Mouse (Mus musculus) intestine, embryonic 15.5 days (tissue): ENCODE measurements around the gene Ccl12. TPM values are rescaled to one million over a fixed set of nuclear protein-coding genes. Genes with fewer than 3 reads are reported as not detected.

Source experiments
- ATAC-seq: fragments of 200-750 bp; cut with Nextera tagmentation; 2 replicates; pipeline ENCODE4 v1.8.0; 2017; ENCODE audit warnings: moderate TSS enrichment, moderate library complexity
- H3K27ac ChIP-seq: fragments of 300-500 bp; sonication (generic); 2 replicates; pipeline ENCODE4 v1.5.1; 2015; ENCODE audit warnings: mild to moderate bottlenecking, inconsistent platforms
- H3K27me3 ChIP-seq: fragments of 300-500 bp; sonication (generic); replicated peaks from 2 replicates; pipeline ENCODE4 v1.6.1; 2015; ENCODE audit warnings: inconsistent platforms
- H3K36me3 ChIP-seq: fragments of 300-500 bp; sonication (generic); 2 replicates; pipeline ENCODE4 v1.6.1; 2015; ENCODE audit warnings: inconsistent platforms
- H3K4me1 ChIP-seq: fragments of 300-500 bp; sonication (generic); replicated peaks from 2 replicates; pipeline ENCODE4 v1.6.1; 2015; ENCODE audit warnings: inconsistent platforms
- H3K4me2 ChIP-seq: fragments of 300-500 bp; sonication (generic); replicated peaks from 2 replicates; pipeline ENCODE4 v1.6.1; 2015; ENCODE audit warnings: mild to moderate bottlenecking, inconsistent platforms
- H3K4me3 ChIP-seq: fragments of 300-500 bp; sonication (generic); replicated peaks from 2 replicates; pipeline ENCODE4 v1.5.1; 2015; ENCODE audit warnings: inconsistent platforms
- H3K9ac ChIP-seq: fragments of 300-500 bp; sonication (generic); 2 replicates; pipeline ENCODE4 v1.6.1; 2015; ENCODE audit warnings: inconsistent platforms
- H3K9me3 ChIP-seq: fragments of 300-500 bp; sonication (generic); 2 replicates; pipeline ENCODE4 v1.6.1; 2016; ENCODE audit warnings: inconsistent platforms
- WGBS: fragments of 180-500 bp; shearing (Covaris S2); methylation state at CpG from one replicate; pipeline ENCODE4 v1.1.7; 2015; 5-methylcytosine and 5-hydroxymethylcytosine counted together
- polyA plus RNA-seq: library from polyadenylated mRNA; unstranded; fragments of >200 nt; fragmentation: Nextera tagmentation; extraction: Ambion mirVana; gene quantifications from 2 replicates; pipeline ENCODE4 v1.2.1, GENCODE M21; 2015

Gene Ccl12
- polyA plus RNA-seq: 2.8 and 5.0 TPM in 2 replicates

GRCm38 (mm10) chr11:82101529-82101928 lies at the start of gene Ccl12:
Gene Ccl12 (plus strand): TSS chr11:82101845.
- H3K9me3 ChIP-seq: no peaks in the 10 kb centered on the region
- WGBS: 57% methylated on average over 2 of the region's 2 CpGs
- no peak within 1 kb of the TSS for H3K27ac ChIP-seq
- no peak within 1 kb of the TSS for H3K4me3 ChIP-seq
- H3K27me3 ChIP-seq: no peaks in the 10 kb centered on the region
- no peak for ATAC-seq
- H3K36me3 ChIP-seq: no peaks in the 10 kb centered on the region
- H3K4me2 ChIP-seq: no peak within 1 kb of the TSS
- H3K4me1 ChIP-seq: no peaks in the 10 kb centered on the region
- H3K9ac ChIP-seq: no peak within 1 kb of the TSS

GRCm38 (mm10) chr11:82053849-82054248 lies 47.8 kb upstream of the Ccl12 start:
- Histone ChIP-seq H3K9me3 (no peaks in the 10 kb centered on the region), H3K4me2 (no peak overlapping the region), H3K27me3 (no peaks in the 10 kb centered on the region), H3K4me1 (no peaks in the 10 kb centered on the region), H3K27ac (no peak overlapping the region), H3K9ac (no peak overlapping the region), H3K4me3 (no peak overlapping the region), H3K36me3 (no peaks in the 10 kb centered on the region)
- 79% methylated on average over 7 of the region's 7 CpGs for WGBS
- no peak for ATAC-seq

- Histone ChIP-seq H3K9me3 (no peaks in the 10 kb centered on the region), H3K9ac (no peak within 1 kb of the TSS), H3K4me1 (no peaks in the 10 kb centered on the region), H3K4me2 (peak within 1 kb of the TSS; percentile 36), H3K27me3 (no peaks in the 10 kb centered on the region), H3K4me3 (peak within 1 kb of the TSS; percentile 17; the same call in 1 of the 2 replicates), H3K27ac (no peak within 1 kb of the TSS), H3K36me3 (no peaks in the 10 kb centered on the region)
- ATAC-seq: no peak
- 65% methylated on average over 6 of the region's 6 CpGs for WGBS
Measured at GRCm38 (mm10) chr11:82057646-82058045, 44.0 kb upstream of the Ccl12 start, which contains the start of gene Ccl11. Gene Ccl11 (plus strand): TSS chr11:82057823.

- Histone ChIP-seq H3K27me3 (no peaks in the 10 kb centered on the region), H3K4me1 (no peaks in the 10 kb centered on the region), H3K36me3 (no peaks in the 10 kb centered on the region), H3K4me2 (no peak overlapping the region), H3K9me3 (no peaks in the 10 kb centered on the region), H3K27ac (no peak overlapping the region), H3K4me3 (no peak overlapping the region), H3K9ac (no peak overlapping the region)
- 74% methylated on average over 3 of the region's 3 CpGs for WGBS
- no peak for ATAC-seq
Measured at GRCm38 (mm10) chr11:82062226-82062625, 39.4 kb upstream of the Ccl12 start.

- Histone ChIP-seq H3K9ac (no peak overlapping the region), H3K27me3 (no peaks in the 10 kb centered on the region), H3K4me1 (no peaks in the 10 kb centered on the region), H3K9me3 (no peaks in the 10 kb centered on the region), H3K4me2 (no peak overlapping the region), H3K36me3 (no peaks in the 10 kb centered on the region), H3K27ac (no peak overlapping the region), H3K4me3 (no peak overlapping the region)
- no peak for ATAC-seq
- 87% methylated on average over 2 of the region's 2 CpGs for WGBS
Measured at GRCm38 (mm10) chr11:82063454-82063853, 38.2 kb upstream of the Ccl12 start.

GRCm38 (mm10) chr11:82066953-82067571 lies 34.6 kb upstream of the Ccl12 start:
- Histone ChIP-seq H3K4me3 (no peak overlapping the region), H3K9ac (no peak overlapping the region), H3K36me3 (no peaks in the 10 kb centered on the region), H3K4me1 (no peaks in the 10 kb centered on the region), H3K9me3 (no peaks in the 10 kb centered on the region), H3K4me2 (no peak overlapping the region), H3K27me3 (no peaks in the 10 kb centered on the region), H3K27ac (no peak overlapping the region)
- ATAC-seq: no peak
- WGBS: 77% methylated on average over 7 of the region's 7 CpGs

- no peaks in the 10 kb centered on the region for H3K4me1 ChIP-seq
- 82% methylated on average over 3 of the region's 3 CpGs for WGBS
- 0 out of 2 replicates have a peak overlapping the region, but pooled peaks have one; percentile 6 for H3K27ac ChIP-seq
- H3K36me3 ChIP-seq: no peaks in the 10 kb centered on the region
- H3K27me3 ChIP-seq: no peaks in the 10 kb centered on the region
- no peak for ATAC-seq
- no peaks in the 10 kb centered on the region for H3K9me3 ChIP-seq
- no peak overlapping the region for H3K4me3 ChIP-seq
- H3K9ac ChIP-seq: no peak overlapping the region
- H3K4me2 ChIP-seq: no peak overlapping the region
Measured at GRCm38 (mm10) chr11:82071076-82071475, 30.6 kb upstream of the Ccl12 start.

- Histone ChIP-seq H3K9me3 (no peaks in the 10 kb centered on the region), H3K27me3 (no peaks in the 10 kb centered on the region), H3K27ac (no peak overlapping the region), H3K4me3 (no peak overlapping the region), H3K36me3 (no peaks in the 10 kb centered on the region), H3K4me1 (no peaks in the 10 kb centered on the region), H3K9ac (no peak overlapping the region), H3K4me2 (no peak overlapping the region)
- WGBS: 89% methylated on average over 1 of the region's 1 CpGs
- no peak for ATAC-seq
Measured at GRCm38 (mm10) chr11:82072374-82072773, 29.3 kb upstream of the Ccl12 start.

GRCm38 (mm10) chr11:82072984-82073383 lies 28.7 kb upstream of the Ccl12 start:
- Histone ChIP-seq H3K9me3 (no peaks in the 10 kb centered on the region), H3K4me1 (no peaks in the 10 kb centered on the region), H3K9ac (no peak overlapping the region), H3K36me3 (no peaks in the 10 kb centered on the region), H3K27me3 (no peaks in the 10 kb centered on the region), H3K27ac (no peak overlapping the region), H3K4me3 (no peak overlapping the region), H3K4me2 (no peak overlapping the region)
- ATAC-seq: no peak
- WGBS: 75% methylated on average over 3 of the region's 3 CpGs

GRCm38 (mm10) chr11:82073686-82074085 lies 28.0 kb upstream of the Ccl12 start:
- Histone ChIP-seq H3K4me3 (no peak overlapping the region), H3K36me3 (no peaks in the 10 kb centered on the region), H3K9ac (no peak overlapping the region), H3K9me3 (no peaks in the 10 kb centered on the region), H3K4me1 (no peaks in the 10 kb centered on the region), H3K27ac (no peak overlapping the region), H3K4me2 (no peak overlapping the region), H3K27me3 (no peaks in the 10 kb centered on the region)
- 74% methylated on average over 3 of the region's 3 CpGs for WGBS
- ATAC-seq: no peak

GRCm38 (mm10) chr11:82077031-82077430 lies 24.6 kb upstream of the Ccl12 start:
- WGBS: 41% methylated on average over 3 of the region's 3 CpGs

GRCm38 (mm10) chr11:82078136-82078730 lies 23.4 kb upstream of the Ccl12 start:
- no peak; the same call in 1 of the 2 replicates for ATAC-seq
- no peak overlapping the region for H3K4me3 ChIP-seq
- no peaks in the 10 kb centered on the region for H3K9me3 ChIP-seq
- no peak overlapping the region for H3K4me2 ChIP-seq
- no peaks in the 10 kb centered on the region for H3K4me1 ChIP-seq
- no peak overlapping the region for H3K27ac ChIP-seq
- H3K36me3 ChIP-seq: no peaks in the 10 kb centered on the region
- no peak overlapping the region for H3K9ac ChIP-seq
- no peaks in the 10 kb centered on the region for H3K27me3 ChIP-seq

More at GRCm38 (mm10) chr11:82077031-82077430, 24.6 kb upstream of the Ccl12 start:
- Histone ChIP-seq H3K9ac (no peak overlapping the region), H3K27me3 (no peaks in the 10 kb centered on the region), H3K4me3 (no peak overlapping the region), H3K4me2 (no peak overlapping the region), H3K9me3 (no peaks in the 10 kb centered on the region), H3K4me1 (no peaks in the 10 kb centered on the region), H3K36me3 (no peaks in the 10 kb centered on the region), H3K27ac (no peak overlapping the region)
- ATAC-seq: no peak

- 75% methylated on average over 3 of the region's 3 CpGs for WGBS
Measured at GRCm38 (mm10) chr11:82080865-82081264, 20.8 kb upstream of the Ccl12 start.

More at GRCm38 (mm10) chr11:82080865-82081264, 20.8 kb upstream of the Ccl12 start:
- no peak for ATAC-seq
- no peaks in the 10 kb centered on the region for H3K9me3 ChIP-seq
- no peak overlapping the region for H3K27ac ChIP-seq
- no peak overlapping the region for H3K9ac ChIP-seq
- no peaks in the 10 kb centered on the region for H3K4me1 ChIP-seq
- no peaks in the 10 kb centered on the region for H3K27me3 ChIP-seq
- H3K36me3 ChIP-seq: no peaks in the 10 kb centered on the region
- H3K4me2 ChIP-seq: no peak overlapping the region
- no peak overlapping the region for H3K4me3 ChIP-seq
